ENCODE assay signal across 23 mouse cellular contexts in genomic region chr5:117104329-117104728, GRCm38 (mm10). TPM values are rescaled to one million over a fixed set of nuclear protein-coding genes. Genes with fewer than 3 reads are reported as not detected.
A peak's percentile ranks its signal among the peaks of the same experiment; 100 is the strongest.
DNase-seq lines count a peak whose midpoint lies in the region; ATAC-seq and TF ChIP-seq lines count a peak whose summit lies in the region.
"Had no signal": no experiment of that assay in that cellular context is flagged by ENCODE, and none has a peak within 500 bp of the region (broad histone marks: within the 10 kb centered on the region; RNA-seq: fewer than 3 reads in every experiment).

No protein-coding gene starts in this region.

- H3K27me3 ChIP-seq in midbrain, embryonic 11.5 days (ENCODE audit: control insufficient read depth, insufficient read depth, low read length) = no peaks in the 10 kb centered on the region
- H3K27me3 ChIP-seq in midbrain, embryonic 16.5 days (ENCODE audit: control insufficient read depth, insufficient read depth, low read depth, low read length) = no peaks in the 10 kb centered on the region
- H3K27me3 ChIP-seq: embryonic facial prominence, embryonic 12.5 days; embryonic facial prominence, embryonic 15.5 days; heart, embryonic 13.5 days had no signal

- no peaks in the 10 kb centered on the region for H3K4me1 ChIP-seq in midbrain, embryonic 11.5 days (ENCODE audit: control insufficient read depth, insufficient read depth, low read length)
- H3K4me1 ChIP-seq in midbrain, embryonic 16.5 days (ENCODE audit: control insufficient read depth, insufficient read depth, low read length) = no peaks in the 10 kb centered on the region
- H3K4me1 ChIP-seq: embryonic facial prominence, embryonic 12.5 days; embryonic facial prominence, embryonic 15.5 days; heart, embryonic 13.5 days had no signal

- DNase-seq in cerebellum, adult 9-11 months = peak; percentile 48
- no peak for DNase-seq in cerebellum, postnatal 10 days
- peak in 1 of 2 experiments; percentile 50 for DNase-seq in layer of hippocampus, adult 2 months (ENCODE audit: low spot score in 2 of 2)
- DNase-seq in layer of hippocampus, adult 11-12 months (ENCODE audit: low spot score) = no peak
- peak; percentile 28 for DNase-seq in midbrain, embryonic 11.5 days (ENCODE audit: low spot score, missing footprints)
- DNase-seq: adrenal gland, adult 2 months; adrenal gland, postnatal 14 days; forebrain, postnatal 0 days; gastrocnemius, postnatal 36 days; heart, adult 2 months; heart, postnatal 14 days; heart, postnatal 4 days had no signal

- no peak overlapping the region for H3K4me2 ChIP-seq in midbrain, embryonic 11.5 days
- H3K4me2 ChIP-seq in midbrain, embryonic 16.5 days (ENCODE audit: low read length) = no peak overlapping the region
- H3K4me2 ChIP-seq: embryonic facial prominence, embryonic 12.5 days; embryonic facial prominence, embryonic 15.5 days; heart, embryonic 13.5 days; hindbrain, embryonic 14.5 days had no signal

- ATAC-seq in midbrain, embryonic 11.5 days (ENCODE audit: low FRiP score) = no peak
- ATAC-seq in midbrain, embryonic 16.5 days = no peak
- ATAC-seq: CD4-positive, CD25-positive, alpha-beta regulatory T cell, adult 4 months; forebrain, embryonic 14.5 days; forebrain, postnatal 0 days; hindbrain, postnatal 0 days; inflammation-experienced regulatory T-cells, adult 6 months; intestine, embryonic 16.5 days had no signal

- H3K4me3 ChIP-seq in layer of hippocampus, adult 2 months = no peak overlapping the region
- H3K4me3 ChIP-seq in midbrain, embryonic 11.5 days (ENCODE audit: low read depth, low read length) = no peak overlapping the region
- H3K4me3 ChIP-seq in midbrain, embryonic 16.5 days (ENCODE audit: low read depth, low read length) = no peak overlapping the region
- H3K4me3 ChIP-seq: embryonic facial prominence, embryonic 12.5 days; embryonic facial prominence, embryonic 15.5 days; heart, adult 2 months; heart, embryonic 10.5 days; heart, embryonic 13.5 days had no signal

- peaks cover 28% of the 10 kb centered on the region for H3K36me3 ChIP-seq in midbrain, embryonic 11.5 days (ENCODE audit: control insufficient read depth, insufficient read depth, low read length)
- peaks cover 57% of the 10 kb centered on the region for H3K36me3 ChIP-seq in midbrain, embryonic 16.5 days (ENCODE audit: control insufficient read depth, insufficient read depth, low read length)

- no peak for TF ChIP-seq CTCF in layer of hippocampus, adult 2 months (conservative IDR thresholded peaks at IDR 0.05)

- H3K9me3 ChIP-seq in midbrain, embryonic 11.5 days (ENCODE audit: control insufficient read depth, low read length) = no peaks in the 10 kb centered on the region
- H3K9me3 ChIP-seq in midbrain, embryonic 16.5 days (replicated peaks; ENCODE audit: control insufficient read depth, low read length, poor library complexity, severe bottlenecking) = no peaks in the 10 kb centered on the region
- H3K9me3 ChIP-seq: embryonic facial prominence, embryonic 12.5 days; embryonic facial prominence, embryonic 15.5 days; heart, embryonic 10.5 days; heart, embryonic 13.5 days had no signal

- peak overlapping the region; percentile 48; the same call in 1 of the 2 replicates for H3K27ac ChIP-seq in layer of hippocampus, adult 2 months
- H3K27ac ChIP-seq in midbrain, embryonic 11.5 days (ENCODE audit: low read depth, low read length) = no peak overlapping the region
- no peak overlapping the region for H3K27ac ChIP-seq in midbrain, embryonic 16.5 days (ENCODE audit: low read length)
- H3K27ac ChIP-seq: embryonic facial prominence, embryonic 12.5 days; embryonic facial prominence, embryonic 15.5 days; heart, adult 2 months; heart, embryonic 10.5 days; heart, embryonic 13.5 days; hindbrain, embryonic 14.5 days; hindbrain, postnatal 0 days had no signal

- 92% methylated on average over 12 of the region's 12 CpGs for WGBS in midbrain, embryonic 11.5 days
- 97% methylated on average over 12 of the region's 12 CpGs for WGBS in midbrain, embryonic 16.5 days

- no peak overlapping the region for H3K9ac ChIP-seq in midbrain, embryonic 11.5 days (ENCODE audit: low read length)
- no peak overlapping the region for H3K9ac ChIP-seq in midbrain, embryonic 16.5 days (ENCODE audit: low read depth, low read length)
- H3K9ac ChIP-seq: embryonic facial prominence, embryonic 12.5 days; embryonic facial prominence, embryonic 15.5 days; forebrain, postnatal 0 days; heart, embryonic 13.5 days; hindbrain, embryonic 14.5 days had no signal

RNA-seq across cellular contexts. Expression of gene Suds3, which starts 11.6 kb away (rescaled TPM):
- total RNA-seq in layer of hippocampus, adult 2 months (2021) = 100 to 1,000 TPM; 112 to 130 TPM
- 49.0 and 50.3 TPM in 2 replicates for polyA plus RNA-seq in midbrain, embryonic 11.5 days (2014; fragmentation: Nextera tagmentation; extraction: Ambion mirVana)
- 82.3 and 83.6 TPM in 2 replicates for polyA plus RNA-seq in midbrain, embryonic 16.5 days (2015; fragmentation: Nextera tagmentation; extraction: Ambion mirVana)

RNA-seq across cellular contexts. Expression of gene Taok3, which starts 15.6 kb away (rescaled TPM):
- total RNA-seq in layer of hippocampus, adult 2 months (2021) = 10 to 100 TPM; 57.0 to 60.8 TPM
- polyA plus RNA-seq in midbrain, embryonic 11.5 days (2014; fragmentation: Nextera tagmentation; extraction: Ambion mirVana) = 19.3 and 19.7 TPM in 2 replicates
- polyA plus RNA-seq in midbrain, embryonic 16.5 days (2015; fragmentation: Nextera tagmentation; extraction: Ambion mirVana) = 67.1 and 69.2 TPM in 2 replicates

Comparison
In these comparisons a context has a peak if more than half of its experiments do, and no peak if none do; other contexts are left out.
1. DNase-seq: peak in cerebellum, adult 9-11 months (single experiment) and midbrain, embryonic 11.5 days (single experiment); none in cerebellum, postnatal 10 days (0 of 2) and layer of hippocampus, adult 11-12 months (single experiment).